Mouse (Mus musculus) lung, postnatal 36 days (tissue): ENCODE data around the gene Rnf187.
"Not testable (repeated sequence)": the region's sequence is repeated elsewhere in the genome, so short reads cannot be mapped to it uniquely, and the experiment has no call there.

Experiments used
- DNase-seq: peaks from one replicate; pipeline ENCODE4 v3.0.0; 2022; ENCODE audit warnings: mixed read lengths

Gene Rnf187

GRCm38 (mm10) chr11:58965001-58965760, 26.5 kb upstream of the Rnf187 start:
- no peak for DNase-seq

GRCm38 (mm10) chr11:58964216-58964615, 25.5 kb upstream of the Rnf187 start:
- DNase-seq: no peak

- DNase-seq: peak; percentile 74
Measured at GRCm38 (mm10) chr11:58963543-58963942, 24.8 kb upstream of the Rnf187 start.

DNA sequence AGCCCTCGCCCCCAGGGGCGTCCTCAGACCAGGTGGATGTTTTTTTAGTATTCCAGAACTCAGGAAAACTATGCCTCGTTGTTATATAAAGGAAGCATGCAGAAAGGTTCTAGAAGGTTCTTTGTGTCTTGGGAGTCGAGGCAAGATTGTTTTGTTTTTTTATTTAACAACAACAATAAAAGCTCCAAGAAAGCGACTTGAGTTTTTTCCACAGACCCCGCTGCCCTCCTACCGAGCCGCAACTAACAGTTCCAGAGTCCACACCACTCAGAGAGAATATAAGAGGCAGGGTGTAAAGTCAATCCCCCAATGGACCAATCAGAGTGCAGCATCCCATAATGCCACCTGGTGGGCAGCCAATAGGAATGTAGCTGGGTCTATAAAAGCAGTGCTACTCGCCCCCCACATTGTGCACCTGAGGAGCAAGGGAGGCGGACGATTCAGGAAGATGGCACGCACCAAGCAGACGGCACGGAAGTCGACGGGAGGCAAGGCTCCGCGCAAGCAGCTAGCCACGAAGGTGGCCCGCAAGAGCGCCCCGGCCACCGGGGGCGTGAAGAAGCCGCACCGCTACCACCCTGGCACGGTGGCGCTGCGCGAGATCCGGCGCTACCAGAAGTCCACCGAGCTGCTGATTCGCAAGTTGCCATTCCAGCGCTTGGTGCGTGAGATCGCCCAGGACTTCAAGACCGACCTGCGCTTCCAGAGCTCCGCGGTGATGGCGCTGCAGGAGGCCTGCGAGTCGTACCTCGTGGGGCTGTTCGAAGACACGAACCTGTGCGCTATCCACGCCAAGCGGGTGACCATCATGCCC, 22.9 kb upstream of the Rnf187 start:
- DNase-seq: no peak

DNA sequence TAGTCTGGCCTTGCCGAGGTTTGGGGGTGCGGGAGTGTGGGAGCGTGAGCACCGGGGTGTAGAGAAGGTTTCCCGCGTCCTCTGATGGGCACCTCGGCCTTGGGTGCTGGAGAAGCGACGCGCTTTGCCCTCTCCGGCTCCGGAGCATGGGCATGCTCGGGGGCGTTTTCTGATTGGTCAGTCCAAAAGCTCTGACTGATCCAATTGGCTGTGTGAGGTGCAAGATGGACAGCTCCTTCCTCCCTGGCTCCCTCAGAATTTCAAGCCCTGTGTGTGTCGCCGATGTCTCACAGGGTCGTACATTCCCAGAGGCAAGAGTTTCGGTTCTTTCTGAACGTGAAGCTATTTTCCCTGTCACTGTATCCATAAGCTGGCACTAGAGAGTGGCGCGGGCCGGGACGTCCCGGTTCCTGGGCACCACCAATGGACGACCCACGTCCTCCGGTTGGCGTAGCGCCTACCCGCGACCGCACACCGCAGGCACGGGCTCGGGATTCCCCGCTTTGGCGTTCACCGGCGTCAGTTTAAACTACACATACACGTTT, 21.3 kb upstream of the Rnf187 start:
- DNase-seq: peak; percentile 91

DNA sequence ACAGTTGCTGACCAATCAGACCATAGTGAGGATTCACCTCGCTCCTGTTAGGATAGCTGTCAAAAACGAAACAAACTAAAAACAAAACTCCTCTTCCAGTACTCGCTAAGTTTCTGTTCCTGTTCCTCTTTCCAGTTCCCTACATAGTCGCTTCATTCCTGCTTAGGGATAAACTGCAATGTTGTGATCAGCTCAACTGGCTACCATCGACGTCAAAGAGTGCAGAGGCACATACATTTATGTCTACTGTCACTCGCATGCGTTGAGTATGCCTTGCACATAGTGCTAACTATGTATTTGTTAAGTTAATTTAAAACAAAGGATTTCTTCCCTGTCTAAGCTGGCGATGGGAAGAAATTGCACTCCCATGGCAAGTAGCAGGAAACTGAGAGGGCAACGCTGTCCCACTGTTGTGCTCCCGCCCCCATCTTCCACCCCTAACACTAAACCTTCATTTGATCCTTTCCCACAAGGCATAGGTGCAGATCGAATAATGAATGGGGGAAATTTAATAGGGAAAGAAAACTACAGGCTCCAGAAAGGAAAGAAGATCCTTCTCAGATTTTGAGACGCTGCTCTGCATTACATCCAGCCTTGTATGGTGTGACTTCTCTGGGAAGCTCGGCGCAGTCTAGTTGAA, 20.6 kb upstream of the Rnf187 start:
- no peak for DNase-seq

- DNase-seq: no peak
Measured at GRCm38 (mm10) chr11:58958536-58958935, 19.8 kb upstream of the Rnf187 start.

- DNase-seq: no peak
Measured at GRCm38 (mm10) chr11:58957226-58957914, 18.7 kb upstream of the Rnf187 start.

GRCm38 (mm10) chr11:58955868-58956257, 17.1 kb upstream of the Rnf187 start:
- DNase-seq: no peak

DNA sequence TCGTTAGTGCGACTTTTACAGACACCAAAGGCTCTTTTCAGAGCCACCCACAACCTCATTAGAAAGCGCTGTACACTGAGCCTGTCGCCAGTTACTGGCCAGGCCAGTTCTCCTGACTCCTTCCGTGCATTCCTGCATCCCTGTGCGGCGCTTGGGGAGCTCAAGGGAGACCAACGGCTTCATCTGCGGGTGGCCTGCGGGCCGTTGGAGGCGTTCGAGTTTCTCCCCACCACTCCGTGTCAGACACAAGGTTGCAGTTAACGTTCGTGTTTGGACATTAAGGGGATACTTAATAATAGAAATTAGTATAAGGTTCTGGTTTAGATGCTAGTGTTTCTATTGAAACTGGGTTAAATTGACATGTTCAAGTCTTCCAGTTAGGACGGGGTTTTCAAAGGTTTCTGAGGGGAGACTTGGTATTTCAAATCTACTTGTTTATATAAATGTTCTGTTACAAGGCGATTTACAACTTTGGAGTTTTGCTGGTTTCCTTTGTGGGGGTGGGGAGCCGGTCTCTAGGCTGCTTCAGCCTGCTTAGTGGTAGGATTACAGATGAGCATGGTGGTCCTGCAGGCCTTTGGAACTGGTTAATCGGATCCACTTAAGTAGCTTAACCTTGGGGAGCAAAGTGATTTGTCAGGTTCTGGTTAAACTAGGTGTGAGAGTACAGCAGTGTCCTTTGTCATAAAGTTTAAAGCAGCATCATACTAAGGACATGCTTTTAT, 16.6 kb upstream of the Rnf187 start:
- peak; percentile 31 for DNase-seq

DNA sequence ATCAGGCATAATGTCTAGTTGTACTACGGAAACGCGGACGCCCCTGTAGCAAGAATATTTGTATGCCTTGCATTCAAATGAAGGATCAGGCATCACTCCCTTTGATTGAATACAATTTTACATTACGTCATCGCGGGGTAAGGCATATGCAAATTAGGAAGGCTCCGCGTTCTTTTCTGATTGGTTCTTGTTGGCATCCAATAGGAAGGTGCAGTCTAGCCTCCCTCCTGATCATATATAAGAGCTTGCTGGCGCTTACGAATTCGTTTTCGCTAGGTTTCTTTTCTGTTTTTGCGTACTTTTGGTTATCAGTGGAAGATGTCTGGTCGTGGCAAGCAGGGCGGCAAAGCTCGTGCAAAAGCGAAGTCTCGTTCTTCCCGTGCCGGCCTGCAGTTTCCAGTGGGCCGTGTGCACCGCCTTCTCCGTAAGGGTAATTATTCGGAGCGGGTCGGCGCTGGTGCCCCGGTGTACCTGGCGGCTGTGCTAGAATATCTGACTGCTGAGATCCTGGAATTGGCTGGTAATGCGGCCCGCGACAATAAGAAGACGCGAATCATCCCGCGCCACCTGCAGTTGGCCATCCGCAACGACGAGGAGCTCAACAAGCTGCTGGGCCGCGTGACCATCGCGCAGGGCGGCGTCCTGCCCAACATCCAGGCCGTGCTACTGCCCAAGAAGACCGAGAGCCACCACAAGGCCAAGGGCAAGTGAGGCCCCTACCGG, 15.9 kb upstream of the Rnf187 start, which contains the start of the genes Hist3h2a and Trim17:
TSS of gene Hist3h2a (plus strand) at position 266 of the 723 bp plus-strand sequence.
TSS of gene Trim17 (plus strand) at position 266 of the 723 bp plus-strand sequence.
- DNase-seq: peak; percentile 97

DNA sequence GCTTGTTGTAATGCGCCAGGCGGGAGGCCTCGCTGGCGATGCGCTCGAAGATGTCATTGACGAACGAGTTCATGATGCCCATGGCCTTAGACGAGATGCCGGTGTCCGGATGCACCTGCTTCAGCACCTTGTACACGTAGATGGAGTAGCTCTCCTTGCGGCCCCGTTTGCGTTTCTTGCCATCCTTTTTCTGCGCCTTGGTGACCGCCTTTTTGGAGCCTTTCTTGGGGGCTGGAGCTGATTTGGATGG, 15.4 kb upstream of the Rnf187 start:
- not testable (repeated sequence) for DNase-seq

DNA sequence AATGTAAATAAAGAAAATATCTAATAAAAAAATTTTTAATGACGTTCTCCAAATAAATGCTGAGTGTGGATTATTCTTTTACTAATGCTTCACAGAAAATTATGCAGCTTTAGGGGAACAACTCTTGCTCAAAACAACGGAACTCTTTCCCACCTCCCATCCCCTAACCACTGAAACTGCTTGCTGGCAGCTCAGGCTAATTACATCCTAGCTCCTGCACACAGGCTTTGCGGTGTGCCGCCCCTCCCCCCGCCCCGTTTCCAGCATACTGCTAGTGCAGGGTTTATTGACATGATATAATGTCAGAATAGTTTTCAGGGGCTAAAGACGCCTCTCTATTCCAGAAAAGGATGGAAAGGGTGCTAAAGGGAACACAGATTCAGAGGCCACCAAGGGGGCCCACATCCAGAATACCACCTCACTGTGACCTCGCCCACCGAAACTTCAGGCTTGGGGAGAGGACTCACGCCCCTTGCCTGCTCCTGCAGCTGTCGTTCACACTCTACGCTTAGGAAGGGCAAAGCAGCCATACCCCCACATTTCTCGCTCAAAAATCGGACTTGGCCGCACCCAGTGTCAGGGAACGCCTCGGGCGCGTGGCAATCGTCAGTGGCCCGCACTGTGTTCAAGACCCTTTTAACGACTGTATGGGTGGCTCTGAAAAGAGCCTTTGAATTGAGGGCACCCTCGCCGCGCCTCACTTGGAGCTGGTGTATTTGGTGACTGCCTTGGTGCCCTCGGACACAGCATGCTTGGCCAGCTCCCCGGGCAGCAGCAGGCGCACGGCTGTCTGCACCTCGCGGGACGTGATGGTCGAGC, 14.8 kb upstream of the Rnf187 start:
- no peak for DNase-seq

DNA sequence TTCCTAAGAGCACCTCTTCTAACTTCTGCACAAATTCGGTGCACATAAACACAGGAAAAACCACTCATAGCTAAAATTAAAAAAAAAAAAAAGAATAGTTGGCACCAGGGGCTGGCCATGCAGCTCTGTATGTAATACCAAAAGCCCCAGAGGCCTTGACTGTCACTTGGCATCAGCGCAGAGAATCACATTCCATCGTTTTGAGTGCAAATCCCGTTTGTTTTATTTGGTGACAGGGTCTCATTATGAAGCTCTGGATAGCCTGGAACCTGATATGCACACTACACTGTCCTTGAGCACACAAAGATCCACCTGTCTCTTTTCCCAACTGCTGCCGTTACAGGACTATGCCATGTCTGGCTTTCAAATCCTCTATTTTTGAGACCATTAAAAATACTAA, 12.5 kb upstream of the Rnf187 start:
- no peak for DNase-seq

DNA sequence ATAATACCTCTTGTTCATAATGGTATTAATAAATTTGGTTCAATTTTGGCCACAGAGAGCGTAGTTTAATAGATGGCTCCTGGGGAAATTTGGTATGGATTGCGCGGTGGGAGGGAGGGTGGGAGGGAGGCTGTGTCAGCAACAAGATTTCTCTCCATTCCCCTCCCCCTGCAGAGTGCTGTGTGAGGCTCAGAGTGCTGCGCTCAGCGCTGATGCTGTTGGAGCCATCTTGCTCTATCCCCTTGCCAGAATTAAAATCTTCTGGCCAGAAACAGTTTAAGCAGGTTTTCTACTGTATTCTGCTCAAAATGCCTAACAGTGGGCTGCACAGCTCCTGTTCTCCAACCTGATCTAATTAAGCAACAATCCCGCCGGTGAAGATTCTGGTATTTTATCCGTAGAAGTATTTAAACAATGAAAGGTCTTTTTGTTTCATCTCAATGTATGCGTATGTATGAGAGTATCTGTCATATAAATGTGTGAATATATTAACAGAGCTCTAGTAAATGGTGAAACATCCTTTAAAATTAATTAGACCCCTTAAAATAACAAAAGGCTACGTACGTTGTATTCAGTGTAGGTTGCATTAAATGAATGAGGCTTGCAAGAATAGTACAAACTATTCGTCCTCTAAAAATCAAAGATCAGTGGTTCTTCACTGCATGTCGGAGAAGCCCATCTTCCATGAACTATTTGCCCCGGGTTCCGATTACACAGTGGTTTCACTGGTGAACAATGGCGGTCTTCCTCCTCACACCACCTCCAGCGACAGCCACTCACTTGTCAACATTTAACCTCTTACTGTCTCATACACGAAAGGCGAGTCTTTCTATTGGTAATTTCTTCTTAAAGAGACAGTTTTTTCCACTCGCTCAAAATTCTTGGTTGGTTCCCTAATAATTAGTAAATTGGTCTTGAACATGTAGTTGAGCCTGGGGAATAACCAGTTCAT, 11.0 kb upstream of the Rnf187 start:
- no peak for DNase-seq

DNA sequence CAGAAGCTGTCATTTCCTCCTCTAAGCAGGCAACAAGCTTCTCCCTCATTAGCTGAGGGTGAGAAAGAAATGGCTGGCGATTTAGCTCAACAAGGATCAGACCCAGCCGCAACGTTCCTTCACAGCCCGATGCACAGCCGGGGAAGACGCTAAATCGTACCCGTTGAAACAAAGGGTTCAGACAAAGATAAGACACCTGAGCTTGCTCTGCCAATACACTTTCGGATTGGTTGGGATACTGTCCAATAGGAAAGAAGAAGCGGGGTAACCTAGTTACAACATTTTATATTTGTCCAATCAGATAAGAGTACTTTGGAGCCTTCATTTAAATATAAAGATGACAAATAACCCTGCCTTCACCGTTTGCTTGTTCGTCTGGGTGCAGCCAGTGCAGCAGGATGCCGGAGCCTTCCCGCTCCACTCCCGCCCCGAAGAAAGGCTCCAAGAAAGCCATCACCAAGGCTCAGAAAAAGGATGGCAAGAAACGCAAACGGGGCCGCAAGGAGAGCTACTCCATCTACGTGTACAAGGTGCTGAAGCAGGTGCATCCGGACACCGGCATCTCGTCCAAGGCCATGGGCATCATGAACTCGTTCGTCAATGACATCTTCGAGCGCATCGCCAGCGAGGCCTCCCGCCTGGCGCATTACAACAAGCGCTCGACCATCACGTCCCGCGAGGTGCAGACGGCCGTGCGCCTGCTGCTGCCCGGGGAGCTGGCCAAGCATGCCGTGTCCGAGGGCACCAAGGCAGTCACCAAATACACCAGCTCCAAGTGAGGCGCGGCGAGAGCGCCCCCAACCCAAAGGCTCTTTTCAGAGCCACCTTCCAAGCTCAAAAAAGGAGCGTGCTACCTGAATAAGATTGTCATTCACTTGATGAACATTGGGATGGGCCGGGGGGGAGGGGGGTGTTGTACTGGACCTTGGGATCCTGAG, 10.1 kb upstream of the Rnf187 start, which contains the start of gene Hist3h2ba:
TSS of gene Hist3h2ba (plus strand) at position 379 of the 938 bp plus-strand sequence.
- peak; percentile 56 for DNase-seq

DNA sequence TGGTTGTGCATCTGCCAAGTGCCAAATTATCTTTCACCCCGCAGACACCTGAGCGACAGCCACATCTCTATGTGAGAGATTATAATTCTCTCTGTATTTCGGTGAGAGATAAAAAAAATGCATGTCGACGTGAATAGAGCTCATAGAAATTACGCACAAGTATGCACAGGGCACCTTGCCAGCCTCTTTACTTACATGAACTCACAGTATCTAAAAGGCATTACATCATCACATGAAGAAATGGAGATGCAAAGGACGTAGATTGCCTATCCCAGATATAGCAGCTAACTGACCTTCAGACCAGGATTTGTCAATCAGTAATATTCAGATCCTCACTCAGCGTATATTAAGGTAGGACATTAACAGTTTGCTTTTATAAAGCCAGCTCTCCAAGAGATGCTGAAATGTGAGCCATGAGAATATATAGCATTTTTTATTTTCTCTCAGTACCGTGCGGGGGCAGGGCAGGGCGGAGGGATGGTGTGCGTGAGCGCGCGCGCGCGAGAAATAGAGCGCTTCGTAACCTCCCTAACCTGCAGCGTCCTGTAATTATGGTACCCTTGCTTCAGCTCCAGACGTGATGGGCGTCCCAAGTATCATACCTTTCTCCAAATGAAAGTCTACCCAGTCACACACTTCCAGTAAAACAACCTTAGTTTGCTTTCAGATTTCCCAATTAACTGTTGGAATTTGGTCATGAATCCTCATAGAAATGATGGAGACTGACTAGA, 9.2 kb upstream of the Rnf187 start:
- DNase-seq: no peak
